Mouse (Mus musculus) frontal cortex, postnatal 36 days (tissue): ENCODE measurements at regions not wholly inside any gene's neighbourhood (a gene's known extent, or its start where the extent isn't known, plus 50 kb on each side); places are given as distances from the start of the nearest gene placed in this dataset.

ENCODE experiments used
- DNase-seq, 2 experiments: peaks; one replicate each; pipeline ENCODE4 v3.0.0; 2022; ENCODE audit warnings: low spot score in 2 of 2

DNA sequence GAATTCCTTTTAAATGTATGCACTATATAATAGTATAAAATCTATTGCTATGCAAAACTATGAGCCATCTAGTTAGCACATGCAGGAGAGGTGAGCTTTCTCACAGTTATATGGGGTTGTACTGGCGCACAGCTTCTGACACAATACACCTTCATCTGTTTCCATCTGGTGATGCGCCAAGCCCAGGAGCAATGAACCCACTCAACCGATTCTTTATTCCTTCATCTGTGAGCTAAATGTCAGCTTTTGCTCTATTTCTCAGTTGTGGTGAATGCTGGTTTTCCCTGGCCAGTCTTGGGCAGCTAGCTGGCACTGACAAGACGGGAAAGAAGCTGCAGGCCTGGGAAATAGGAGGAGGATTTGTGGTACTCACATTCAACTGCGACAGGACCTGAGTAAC lies 225.4 kb downstream of the Gm19410 start:
- DNase-seq, result no peak

DNA sequence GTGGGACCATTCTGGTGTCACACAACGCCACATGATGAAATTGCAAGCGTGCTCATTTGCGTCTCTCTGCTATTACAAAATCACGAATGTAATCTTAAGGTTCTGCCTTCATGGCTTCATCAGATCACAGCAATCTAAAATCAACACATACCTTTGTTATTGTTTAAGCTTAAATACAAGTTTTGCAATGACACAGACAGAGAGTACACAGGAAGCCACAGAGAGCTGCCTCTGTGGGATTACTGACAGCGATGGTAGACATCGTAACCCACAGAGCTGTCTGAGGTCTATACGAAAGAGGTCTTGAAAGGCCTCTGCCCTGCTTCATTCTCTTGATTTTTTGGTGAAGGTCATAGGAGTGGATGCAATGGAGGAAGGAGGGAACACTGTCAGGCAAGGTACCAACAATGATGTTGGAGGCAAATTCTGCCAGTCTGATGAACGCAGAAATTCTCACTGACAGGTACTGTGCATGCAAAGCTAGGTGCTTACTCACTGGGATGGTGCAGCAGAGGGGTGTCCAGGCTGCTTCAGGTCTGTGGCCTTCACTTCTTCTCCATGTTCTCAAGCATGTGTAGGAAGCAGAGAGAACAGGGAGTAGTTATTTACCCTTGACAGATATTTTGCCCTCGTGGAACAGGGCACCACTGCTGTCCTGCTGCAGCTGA lies 226.5 kb downstream of the Gm19410 start:
- DNase-seq, result no peak

DNA sequence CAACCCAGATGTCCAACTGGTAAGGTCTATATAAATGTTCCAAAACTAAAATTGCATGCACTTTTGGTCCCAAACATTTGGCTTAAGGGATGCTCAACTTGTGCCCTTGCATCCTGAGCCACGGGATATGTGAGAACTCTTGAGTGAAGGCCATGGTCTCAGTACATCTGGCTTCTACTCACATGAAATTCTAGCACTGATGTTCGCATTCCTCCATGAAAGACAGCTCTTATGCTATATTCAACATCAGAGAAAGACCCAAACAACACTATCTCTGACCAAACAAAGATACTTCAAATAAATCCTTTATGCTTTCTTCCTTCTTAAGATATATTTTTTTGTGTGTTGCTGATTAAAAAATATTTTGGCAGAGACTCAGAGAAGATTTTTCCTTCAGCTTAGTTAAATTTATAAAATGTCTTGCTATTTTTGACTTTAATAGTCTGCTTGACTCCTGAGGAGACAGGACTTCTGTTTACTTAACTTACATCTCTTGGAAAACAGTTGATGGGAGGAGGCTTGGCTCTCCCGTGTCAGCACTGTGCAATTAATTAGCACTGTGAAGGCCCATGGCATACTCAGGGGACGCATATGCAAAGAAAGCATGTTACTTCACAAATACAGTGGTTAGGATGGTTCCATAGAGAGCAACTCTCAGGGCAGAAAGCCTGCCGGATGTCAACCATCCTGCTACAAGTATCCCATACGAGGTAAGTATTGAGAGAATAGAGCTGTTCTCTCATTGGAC lies 230.9 kb downstream of the Gm19410 start:
- DNase-seq, result no peak

DNA sequence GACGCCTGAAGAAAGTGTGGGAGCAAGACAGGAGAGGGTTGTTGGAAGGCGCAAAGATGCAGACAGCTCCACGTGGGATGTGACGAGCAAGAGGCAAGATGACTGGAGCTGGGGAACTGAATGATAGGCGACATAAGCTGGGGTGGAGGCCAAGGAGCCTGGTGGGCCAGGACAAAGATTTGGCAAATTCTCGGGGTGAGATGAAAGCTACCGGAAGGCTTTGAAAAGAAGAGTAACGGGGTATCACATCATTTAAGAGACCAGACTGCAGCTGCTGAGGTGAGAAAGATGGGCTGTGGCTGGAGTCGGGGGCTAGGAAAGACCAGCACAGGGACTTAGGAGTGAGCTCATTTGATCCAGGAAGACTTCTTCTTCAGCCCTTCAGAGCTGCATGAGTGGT lies 234.0 kb downstream of the Gm19410 start:
- peak in 1 of 2 experiments; percentile 31 for DNase-seq

DNA sequence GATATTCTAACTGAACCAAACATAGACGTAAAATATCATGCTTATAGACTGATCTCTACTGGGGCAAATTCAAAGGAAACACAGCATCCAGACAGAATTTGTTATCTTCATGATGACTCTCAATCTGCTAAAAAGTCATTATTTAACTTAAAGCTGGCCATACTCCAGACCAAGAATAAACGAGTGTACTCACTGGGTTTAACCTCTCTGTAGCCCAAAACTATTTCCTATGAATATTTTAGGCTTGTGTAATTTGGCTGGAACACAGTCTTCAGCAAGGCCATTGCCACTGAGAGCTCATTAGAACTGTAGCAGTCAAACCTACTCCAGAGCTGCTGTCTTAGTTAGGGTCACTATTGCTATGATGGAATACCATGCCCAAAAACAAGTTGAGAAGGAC lies 238.8 kb downstream of the Gm19410 start:
- DNase-seq, result no peak

DNA sequence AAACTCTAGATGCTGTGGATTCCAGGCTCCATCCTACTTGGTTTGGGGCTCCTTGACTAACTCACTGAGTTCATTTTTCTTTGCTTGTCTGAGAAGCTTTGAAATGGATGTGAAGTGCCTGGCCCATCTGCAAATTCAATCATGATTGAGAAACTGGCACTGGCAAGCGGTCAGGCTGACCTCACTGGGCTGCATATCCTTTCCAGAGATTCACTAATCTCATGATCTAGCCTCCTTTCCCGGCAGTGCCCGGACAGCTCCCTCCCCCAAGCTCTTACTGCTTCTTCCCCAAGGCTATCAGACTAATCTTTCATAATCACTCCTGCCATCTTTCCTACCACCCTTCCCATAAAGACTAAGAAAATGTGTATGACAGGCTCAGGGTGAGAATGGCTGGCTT lies 239.9 kb downstream of the Gm19410 start:
- DNase-seq, result no peak

DNA sequence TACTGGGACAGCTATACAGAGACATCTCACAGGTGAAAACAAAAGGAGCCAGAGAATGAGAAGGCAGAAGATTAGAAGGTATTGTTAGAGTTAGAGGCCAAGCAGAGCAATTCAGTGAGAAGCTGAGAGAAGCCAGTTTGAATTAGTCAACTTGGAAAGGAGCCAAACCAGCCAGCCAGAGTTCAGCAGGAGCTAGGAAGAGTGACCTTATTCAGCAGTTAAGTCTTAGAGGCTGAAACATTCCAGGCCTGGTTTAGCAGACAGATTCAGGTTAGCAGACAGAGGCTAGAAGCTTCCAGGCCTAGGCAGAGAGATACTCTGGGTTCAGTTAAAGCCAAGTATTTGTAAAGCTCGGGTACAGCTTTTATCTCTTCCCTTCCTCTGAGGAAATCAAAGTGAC lies 242.1 kb downstream of the Gm19410 start:
- DNase-seq, result no peak

DNA sequence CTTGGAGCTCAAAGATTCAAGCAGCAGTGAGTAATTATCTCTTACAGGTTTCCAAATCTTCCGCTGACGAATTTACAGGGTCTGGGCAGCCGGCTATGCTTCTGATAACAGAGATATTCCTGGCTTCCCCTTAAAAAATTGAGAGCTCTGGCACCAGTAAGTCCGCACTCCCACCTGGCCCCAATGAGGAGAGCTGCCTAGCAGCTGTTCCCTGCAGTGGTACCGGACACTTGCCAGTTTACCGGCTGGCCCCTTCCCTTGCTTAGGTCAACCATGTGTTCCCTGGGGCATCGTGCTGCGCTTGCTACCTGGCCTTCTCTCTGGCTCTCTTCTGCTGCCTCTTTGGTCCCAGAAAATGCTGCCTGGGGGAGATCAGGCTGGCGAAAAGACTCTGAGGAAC lies 244.0 kb downstream of the Gm19410 start:
- no peak for DNase-seq

DNA sequence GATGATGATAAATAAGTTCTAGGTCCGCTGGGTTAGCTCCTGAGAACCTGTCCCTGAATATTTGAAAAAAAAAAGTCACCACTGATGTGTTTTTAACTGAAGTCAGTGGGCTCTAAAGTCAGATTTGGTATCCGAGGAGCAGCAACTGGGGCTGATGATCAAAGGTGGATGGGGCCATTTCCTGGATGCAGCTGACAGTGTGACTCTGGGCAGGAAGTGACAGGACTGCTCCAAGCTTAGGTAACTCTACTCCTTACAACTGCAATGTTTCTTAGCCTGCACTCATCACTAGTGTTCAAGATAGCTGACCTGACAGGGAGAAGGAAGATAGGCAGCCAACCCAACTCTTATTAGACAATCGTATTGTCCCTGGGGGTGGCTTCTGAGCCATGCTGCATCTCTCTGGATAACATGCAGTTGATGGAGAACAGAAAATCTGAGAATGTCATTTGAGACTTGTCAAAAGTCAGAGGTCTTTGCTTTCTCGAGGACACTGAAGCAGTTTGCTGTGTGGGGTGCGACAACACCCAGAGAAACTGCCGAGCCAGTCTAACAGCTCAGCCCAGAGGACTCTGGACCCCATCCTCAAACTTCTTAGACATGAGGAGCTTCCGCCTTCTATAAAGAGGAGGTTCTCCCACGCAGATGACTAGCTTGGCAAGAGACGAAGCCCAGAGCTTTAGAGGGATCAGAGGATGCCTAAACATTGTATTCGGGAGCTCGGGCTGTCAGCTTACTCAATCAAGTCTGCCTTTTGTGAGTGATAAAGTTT lies 245.0 kb downstream of the Gm19410 start:
- no peak for DNase-seq

DNA sequence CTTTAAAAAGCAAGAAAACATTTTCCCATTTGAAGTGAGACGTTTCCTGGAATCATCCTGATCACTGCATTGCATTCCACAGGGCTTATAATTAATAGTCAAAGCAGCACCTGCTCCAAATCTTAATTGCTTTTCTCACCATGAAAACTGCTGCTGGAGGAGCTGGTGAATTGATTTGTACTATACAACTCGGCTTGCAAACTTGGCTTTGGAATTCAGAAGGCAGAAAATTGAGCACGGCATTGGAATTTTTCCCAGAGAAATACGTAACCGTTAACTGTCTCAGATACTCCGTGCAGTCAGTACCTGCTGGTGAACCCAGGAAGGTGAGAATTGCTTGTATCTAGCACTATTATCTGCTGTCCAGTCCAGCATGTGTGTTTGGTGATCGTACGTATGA lies 249.3 kb downstream of the Gm19410 start:
- peak in 1 of 2 experiments; percentile 61 for DNase-seq

DNA sequence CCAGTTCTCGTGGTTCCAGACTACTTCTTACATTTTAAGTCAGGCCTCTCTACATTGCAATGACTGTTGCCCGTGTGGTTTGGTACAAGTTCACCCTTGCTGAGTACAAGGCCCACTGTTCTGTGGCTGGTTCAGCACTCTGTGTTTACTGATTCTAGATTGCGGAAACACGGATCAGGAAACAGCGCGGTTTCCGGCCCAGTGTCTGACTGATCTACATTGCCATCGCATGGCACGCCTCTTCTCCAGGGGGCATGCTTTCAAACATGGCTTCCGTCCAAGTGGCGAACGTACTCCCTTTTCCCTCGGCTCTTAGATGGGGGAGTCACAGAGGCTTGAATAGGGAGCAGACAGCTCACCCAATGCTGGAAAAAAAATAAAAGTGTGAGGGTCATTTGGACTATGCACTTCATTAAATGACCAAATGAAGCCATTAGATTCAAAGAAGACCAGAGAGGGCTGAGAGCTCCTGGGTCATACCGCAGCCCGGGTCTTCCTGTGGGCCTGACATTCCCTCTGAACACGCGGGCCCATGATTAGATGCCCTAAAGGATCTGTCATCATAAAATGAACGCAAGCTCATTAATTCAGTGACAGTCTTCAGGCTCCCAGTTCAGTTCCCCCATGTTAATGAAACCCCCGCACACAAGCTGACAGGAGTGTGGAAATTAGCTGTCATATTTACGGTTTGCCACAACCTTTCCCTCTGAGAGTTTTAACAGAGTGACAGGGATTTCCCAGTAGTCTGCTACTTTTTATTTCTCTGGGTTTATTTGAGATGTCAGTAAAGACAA lies 250.9 kb downstream of the Gm19410 start:
- DNase-seq, result no peak

DNA sequence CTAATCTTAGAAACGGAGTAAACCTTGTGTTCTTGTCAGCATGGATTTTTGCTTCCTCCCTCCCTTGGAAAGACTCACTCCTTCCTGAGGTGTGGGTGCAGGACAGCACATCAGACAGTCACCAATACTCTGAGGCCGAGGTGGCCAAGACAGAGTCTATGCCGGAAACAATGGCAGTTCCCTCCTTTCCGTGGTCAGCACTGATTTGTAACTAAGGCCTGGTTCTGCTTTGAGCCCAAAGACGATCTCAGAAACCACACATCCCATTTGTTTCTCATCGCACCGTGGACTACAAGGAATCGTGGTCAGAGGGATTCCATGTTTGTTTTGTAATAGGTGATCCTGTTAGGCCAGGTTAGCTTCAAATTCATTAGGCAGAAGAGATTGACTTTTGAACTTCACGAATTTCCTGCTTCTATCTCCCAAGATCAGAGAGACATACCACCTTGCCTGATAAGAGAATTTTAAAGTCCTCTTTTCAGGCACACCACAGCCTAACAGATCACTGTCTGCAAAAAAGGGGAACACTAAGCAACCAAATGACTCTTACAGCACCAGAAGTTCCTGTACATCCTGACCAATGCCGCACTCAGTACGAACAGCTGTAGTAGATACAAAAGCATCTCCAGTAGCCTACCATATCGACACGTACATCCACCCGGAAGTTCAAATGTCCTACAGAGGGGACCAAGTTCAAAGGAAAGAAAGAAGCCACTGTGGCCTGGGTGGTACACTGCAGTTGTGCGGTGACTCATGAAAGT lies 253.6 kb downstream of the Gm19410 start:
- no peak for DNase-seq

DNA sequence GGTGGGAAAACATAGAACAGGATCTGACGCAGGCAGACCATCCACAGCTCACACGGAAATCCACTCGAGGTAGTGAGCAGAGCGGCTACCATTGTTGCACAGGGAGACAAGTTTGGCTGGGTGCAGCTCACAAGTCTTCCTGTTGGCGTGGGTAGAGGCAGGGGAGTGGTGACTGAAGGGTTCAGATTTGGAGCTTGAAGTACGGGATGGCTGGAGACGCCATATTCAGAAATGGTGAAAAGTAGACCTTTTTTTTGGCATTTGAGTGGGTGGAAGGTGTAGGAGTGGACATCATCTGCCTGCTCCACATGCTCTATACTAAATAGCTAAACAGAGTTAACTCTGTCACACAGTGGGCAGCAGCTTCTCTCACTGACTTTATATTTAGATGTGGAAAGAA lies 254.3 kb downstream of the Gm19410 start:
- DNase-seq, result peak; percentile 37 to 76

DNA sequence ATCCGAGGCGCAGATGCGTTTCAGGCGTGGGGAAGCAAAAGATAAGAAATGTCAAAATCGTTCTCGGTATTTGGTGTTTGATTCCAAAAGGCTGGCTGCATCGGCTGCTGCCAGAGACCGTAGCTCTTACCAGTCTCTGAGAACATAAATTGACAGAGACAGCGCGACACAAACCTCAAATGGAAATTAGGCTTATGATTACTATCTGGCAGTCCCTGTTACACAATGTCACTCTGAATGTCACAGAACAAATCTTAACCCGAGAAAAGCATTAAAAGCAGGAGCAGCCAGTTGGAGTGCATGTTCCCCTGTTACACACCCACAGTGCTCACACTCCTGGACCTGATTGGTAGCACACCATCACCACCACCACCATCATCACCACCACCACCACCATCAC lies 262.0 kb downstream of the Gm19410 start:
- no peak for DNase-seq

DNA sequence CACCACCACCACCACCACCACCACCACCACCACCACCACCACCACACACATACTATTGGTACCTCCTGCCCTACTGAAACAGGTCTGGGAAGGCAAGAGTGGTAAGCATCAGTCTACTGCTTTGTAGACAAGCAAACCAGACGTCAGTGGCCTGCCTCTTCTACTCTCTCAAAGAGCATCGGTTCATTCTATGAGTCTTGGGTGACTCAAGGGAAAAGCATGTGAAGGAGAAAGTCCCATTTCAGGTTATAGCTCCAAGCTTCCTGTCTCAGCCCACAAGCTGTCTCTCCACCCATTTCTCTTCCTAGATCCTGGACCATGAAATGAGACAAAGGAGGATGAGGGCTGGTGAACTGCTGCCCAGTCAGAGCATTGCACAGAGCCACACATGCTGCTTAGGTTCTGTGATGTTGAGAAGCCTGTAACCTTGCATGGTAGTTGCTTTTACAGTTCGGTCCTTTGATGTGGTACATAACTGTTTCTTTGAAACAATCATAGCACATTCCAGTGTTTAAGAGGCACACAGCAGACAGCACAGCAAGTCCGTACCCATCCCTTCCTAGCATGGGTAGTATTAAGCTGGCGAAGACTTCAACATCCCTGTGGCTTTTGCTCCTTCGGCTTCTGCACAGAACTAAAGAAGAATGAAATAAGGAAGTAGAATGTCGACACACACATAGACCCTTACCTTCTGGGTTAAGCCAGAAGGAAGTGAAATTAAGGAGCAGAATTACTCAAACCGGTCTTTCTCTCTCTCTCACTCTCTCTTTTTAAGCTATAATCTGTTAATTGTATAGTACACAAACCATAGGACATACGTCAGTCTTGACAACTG lies 262.7 kb downstream of the Gm19410 start:
- DNase-seq, result no peak

DNA sequence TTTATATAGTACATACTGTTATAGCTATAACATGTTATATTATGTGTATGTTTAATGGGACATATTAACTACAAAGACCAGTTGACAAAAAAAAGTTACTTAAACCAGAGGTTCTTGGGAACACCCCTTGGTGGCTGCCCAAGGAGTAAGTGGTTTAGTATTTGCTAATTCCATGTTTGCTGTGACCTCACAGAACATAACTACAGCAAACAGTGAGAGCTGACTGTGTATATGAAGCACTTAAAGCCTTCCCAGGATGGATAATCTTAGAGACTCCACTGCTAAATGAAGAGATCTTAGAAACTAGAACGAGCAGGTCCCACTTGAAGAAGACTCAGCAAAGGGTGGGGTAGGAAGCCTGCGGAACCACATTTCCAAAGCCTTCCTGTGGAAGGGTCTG lies 263.9 kb downstream of the Gm19410 start:
- DNase-seq, result no peak

DNA sequence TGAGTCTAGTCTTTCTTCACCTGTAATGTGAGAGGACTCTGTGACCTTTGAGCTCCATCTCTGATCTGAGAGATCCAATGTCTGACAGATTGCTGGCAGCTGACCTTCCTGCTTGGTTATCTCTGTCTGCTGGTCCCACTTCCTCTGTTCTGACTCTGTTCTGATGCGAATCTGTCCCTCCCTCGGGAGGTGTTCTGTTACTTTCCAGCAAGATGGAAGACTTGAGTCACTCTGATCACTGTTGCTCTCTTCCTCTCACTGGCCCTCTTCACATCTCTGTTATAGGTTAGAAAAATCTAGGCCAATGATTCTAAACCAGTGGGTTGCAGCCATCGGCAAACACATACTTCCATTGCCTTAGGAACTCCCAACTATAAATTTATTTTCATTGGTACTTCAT lies 264.6 kb downstream of the Gm19410 start:
- DNase-seq, result no peak

DNA sequence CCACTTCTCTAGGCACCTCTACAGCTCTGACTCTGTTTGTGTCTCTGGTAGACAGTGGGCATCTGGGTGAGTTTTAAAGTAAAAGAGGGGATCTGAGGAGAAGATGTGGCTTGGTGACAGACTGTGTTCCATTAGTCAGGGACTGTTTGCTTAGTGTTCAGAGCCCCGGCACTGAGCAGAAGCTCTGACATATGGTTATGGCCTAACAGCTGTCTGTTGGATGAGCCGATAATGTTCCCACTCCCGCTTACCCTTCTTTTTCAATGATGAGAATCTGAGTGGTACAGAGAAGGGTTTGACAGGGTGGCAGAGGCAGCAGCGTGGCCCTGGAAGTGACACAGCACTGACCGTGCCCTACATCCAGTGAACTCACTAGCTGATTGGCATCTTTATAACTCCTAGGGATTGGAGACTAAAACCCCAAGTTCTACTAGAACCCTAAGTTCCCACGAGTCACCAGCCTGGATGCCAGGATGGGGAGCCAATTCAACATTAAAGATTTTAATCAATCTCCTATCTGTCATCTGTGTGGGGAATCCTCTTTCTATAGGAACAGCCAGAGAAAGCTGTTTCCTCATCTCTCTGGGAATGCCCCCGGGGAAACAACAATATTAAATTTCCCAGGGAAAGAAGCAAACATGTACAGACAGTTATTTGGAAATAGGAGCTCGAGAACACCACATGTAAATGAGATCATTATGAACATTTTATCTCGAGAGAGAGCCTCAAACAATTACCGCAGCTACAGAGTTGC lies 266.6 kb downstream of the Gm19410 start:
- DNase-seq, result no peak

DNA sequence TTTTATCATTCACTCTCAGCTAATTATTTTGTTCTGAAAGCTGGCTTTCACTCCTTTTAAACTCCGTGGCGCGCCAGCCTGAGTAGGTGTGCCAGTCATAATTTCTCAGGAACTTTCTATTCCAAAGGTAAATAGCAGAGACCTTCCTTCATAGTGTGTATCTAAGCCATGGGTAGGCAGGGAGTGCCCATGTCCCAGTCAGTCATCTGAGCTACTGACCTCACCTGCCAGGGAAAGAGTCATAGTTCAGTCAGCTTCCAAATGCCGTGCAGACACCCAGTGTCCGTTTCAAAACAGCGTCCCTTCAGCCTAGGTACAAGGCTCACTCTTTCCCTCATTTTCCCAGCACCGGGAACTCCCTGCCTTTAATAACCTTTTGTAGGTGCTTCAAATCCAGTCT lies 269.7 kb downstream of the Gm19410 start:
- no peak for DNase-seq

DNA sequence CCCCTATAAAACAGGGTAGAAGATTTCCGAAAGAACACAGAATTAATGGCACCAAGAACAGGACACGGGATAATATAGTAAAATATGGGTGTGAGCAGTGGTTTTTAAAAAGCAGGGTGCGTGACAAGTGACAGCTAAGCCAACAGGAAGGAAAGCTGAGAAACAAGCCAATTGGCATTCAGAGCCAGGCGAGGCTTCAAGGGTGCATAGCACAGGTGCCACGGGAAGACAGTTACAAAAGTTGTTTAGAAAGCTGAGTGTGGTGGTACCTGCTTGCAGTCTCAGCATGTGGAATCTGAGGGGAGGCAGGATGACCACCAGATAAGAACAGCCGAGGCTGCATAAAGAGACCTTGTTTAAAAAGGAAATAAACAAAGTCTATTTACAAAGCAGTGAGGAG lies 270.7 kb downstream of the Gm19410 start:
- no peak for DNase-seq
